Mouse (Mus musculus): ENCODE measurements around the gene Tmem203. TPM values are rescaled to one million over a fixed set of nuclear protein-coding genes. Genes with fewer than 3 reads are reported as not detected.

The Tmem203 gene
- polyA plus RNA-seq, 1 experiment from 2014 or later: 20.7 TPM

DNA sequence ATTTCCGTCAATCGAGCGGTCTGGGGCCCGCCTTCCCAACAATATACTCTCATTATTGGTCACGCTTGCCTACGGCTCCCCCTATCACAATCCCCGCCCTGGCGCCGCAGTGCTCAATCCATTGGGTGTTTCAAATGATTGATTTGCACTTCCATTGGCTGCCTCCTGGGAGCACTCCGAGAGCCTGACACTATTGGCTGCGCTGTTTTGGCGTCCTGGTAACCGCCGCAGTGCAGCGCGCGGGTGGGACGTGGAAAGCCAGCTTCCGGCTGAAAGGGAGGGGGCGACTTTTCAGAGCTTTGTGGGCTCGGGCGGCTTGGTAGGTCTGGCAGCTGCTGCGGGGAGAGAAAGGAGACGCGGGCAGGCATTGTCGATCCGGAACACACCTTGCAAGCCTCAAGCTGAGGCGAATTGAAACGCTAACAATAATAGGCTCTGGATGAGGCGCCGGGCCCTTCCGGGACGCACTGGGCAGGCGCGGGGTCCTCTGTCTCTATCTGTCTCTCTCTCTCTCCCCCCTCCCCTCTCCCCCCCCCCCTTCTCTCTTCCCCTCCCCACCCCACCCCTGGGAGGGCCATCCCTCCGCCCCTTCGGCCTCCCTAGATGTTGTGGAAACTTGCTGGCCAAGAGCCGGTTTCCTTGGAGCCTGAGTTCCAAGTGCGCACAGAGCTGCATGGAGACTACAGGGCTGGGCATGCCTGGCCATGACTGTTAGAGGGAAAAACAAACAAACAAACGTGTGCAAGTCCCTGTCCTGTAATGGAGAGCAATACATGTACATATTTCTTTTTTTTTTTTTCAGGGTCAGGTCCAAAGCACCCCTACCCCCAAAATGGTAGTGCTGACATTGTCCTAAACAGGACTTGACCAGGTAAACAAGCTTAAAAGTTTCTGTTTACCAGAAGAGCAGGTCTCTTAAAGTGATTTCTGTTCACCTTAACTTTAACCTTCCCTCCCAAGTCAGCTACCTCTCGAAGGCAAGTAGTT lies 30.2 kb upstream of the Tmem203 start:
- H3K36me3 ChIP-seq: peaks cover 21% of the 10 kb centered on the region
- WGBS: 2% methylated on average over 41 of the region's 41 CpGs
- H3K9me3 ChIP-seq: no peaks in the 10 kb centered on the region

DNA sequence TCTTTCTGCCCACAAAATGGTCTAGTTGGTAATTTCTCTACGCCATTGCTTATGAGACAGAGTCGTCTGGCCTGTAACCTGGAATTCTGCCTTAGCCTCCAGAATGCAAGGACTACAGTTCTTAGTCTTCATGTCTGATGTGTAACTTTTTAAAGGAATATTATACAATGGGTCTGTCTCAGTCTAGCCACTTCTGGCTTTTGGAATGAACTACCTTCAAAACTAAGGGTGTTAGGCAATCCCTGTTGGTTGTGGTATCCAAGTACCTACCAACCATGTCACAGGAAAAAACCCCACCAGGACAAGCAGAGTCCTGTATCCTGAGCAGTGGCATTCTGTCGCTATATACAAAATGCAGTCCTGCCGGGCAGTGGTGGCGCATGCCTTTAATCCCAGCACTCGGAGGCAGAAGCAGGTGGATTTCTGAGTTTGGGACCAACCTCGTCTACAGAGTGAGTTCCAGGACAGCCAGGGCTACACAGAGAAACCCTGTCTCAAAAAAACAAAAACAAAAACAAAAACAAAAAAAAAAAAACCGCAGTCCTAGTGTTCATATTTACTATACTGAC lies 29.3 kb upstream of the Tmem203 start:
- Histone ChIP-seq H3K9me3 (no peaks in the 10 kb centered on the region), H3K4me1 (replicated peaks) (peaks cover 15% of the 10 kb centered on the region), H3K27ac (peak overlapping the region; percentile 96), H3K4me3 (replicated peaks) (peak overlapping the region; percentile 87), H3K4me2 (peak overlapping the region; percentile 58), H3K27me3 (peaks cover 11% of the 10 kb centered on the region), H3K9ac (replicated peaks) (no peak overlapping the region), H3K36me3 (peaks cover 21% of the 10 kb centered on the region)
- 76% methylated on average over 8 of the region's 8 CpGs for WGBS
- ATAC-seq (ENCODE audit: insufficient number of reproducible peaks, insufficient read depth, low FRiP score, low TSS enrichment, low read depth): no peak

More for the DNA sequence above, 30.2 kb upstream of the Tmem203 start:
- Histone ChIP-seq H3K9ac (replicated peaks) (peak overlapping the region; percentile 64), H3K4me3 (replicated peaks) (peak overlapping the region; percentile 87), H3K4me1 (replicated peaks) (peaks cover 15% of the 10 kb centered on the region), H3K27me3 (0 out of 2 replicates have a peak, but pooled peaks cover 7% of the 10 kb centered on the region), H3K27ac (peak overlapping the region; percentile 96), H3K4me2 (peak overlapping the region; percentile 58)
- peak; percentile 98 for ATAC-seq (ENCODE audit: insufficient number of reproducible peaks, insufficient read depth, low FRiP score, low TSS enrichment, low read depth)

DNA sequence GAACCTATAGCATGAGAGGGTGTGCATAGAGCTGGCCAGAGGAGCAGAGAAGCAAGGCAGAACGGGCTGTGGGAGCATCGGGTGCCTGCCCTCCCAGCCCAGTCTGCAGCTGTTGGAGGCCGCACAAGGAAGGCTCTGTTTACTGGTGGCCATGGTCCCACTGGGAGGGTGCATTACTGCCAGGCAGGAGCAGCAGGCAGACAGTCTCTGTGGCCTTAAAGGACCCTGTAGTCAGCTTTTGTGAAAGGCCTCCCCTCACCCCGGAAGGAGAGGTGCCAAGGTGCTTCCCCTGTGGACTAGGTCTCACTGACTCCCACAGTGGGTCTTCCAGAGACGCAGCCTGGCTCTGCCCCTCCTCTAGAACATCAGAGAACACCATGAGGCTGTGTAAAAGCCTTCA lies 28.4 kb upstream of the Tmem203 start:
- no peak overlapping the region for H3K9ac ChIP-seq (replicated peaks)
- ATAC-seq (ENCODE audit: insufficient number of reproducible peaks, insufficient read depth, low FRiP score, low TSS enrichment, low read depth): no peak

DNA sequence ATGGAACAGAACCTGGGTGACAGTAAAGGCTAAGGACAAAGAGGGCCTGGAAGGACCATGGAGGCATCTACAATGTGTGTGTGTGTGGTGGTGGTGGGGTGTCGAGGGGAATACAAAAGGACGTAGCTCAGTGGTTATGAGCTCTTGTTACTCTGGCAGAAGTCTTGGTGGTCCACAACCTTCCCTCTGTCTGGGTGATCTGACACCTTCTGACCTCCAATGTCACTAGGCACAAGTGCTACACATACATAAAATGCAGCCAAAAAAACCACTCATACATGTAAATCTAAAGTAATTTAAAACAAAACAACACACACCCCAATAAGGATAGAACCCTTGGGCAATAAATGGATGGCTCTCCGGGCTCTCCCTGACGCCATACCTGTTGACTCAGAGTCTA lies 27.8 kb upstream of the Tmem203 start:
- no peak for ATAC-seq (ENCODE audit: insufficient number of reproducible peaks, insufficient read depth, low FRiP score, low TSS enrichment, low read depth)
- H3K27me3 ChIP-seq: peaks cover 26% of the 10 kb centered on the region
- no peak overlapping the region for H3K27ac ChIP-seq
- no peak overlapping the region for H3K4me3 ChIP-seq (replicated peaks)
- no peak overlapping the region for H3K9ac ChIP-seq (replicated peaks)
- 88% methylated on average over 4 of the region's 4 CpGs for WGBS
- H3K9me3 ChIP-seq: no peaks in the 10 kb centered on the region
- no peak overlapping the region for H3K4me2 ChIP-seq
- peaks cover 10% of the 10 kb centered on the region; the same call in 1 of the 2 replicates for H3K36me3 ChIP-seq
- peaks cover 15% of the 10 kb centered on the region for H3K4me1 ChIP-seq (replicated peaks)

More for the DNA sequence above, 28.4 kb upstream of the Tmem203 start:
- Histone ChIP-seq H3K4me1 (replicated peaks) (peaks cover 15% of the 10 kb centered on the region), H3K4me3 (replicated peaks) (no peak overlapping the region), H3K27me3 (peaks cover 21% of the 10 kb centered on the region), H3K4me2 (no peak overlapping the region), H3K9me3 (no peaks in the 10 kb centered on the region), H3K36me3 (peaks cover 14% of the 10 kb centered on the region), H3K27ac (no peak overlapping the region)
- WGBS: 80% methylated on average over 5 of the region's 5 CpGs

DNA sequence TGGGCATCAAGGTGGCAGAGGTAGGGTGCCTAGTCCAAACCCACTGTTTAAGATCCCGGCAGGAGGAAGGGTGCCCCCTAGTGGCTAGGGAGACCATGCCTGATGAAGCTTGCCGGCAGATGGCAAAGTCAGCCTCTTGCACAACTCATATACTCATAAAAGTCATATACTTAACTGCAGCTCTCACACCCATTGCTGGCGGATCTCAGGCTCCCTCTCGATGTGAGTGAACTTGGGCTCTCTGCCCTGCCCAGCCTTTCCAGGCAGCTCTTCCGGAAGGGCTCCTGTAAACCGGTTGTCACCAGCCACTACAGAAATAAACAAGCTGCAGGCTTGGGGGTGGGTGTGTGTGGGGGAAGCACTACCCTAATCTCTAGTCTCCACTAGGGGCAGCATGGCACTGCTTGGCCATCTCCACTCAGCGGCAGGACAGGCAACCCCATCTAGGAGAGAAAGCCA lies 26.8 kb upstream of the Tmem203 start:
- ATAC-seq (ENCODE audit: insufficient number of reproducible peaks, insufficient read depth, low FRiP score, low TSS enrichment, low read depth): no peak
- peak overlapping the region; percentile 20; the same call in 1 of the 2 replicates for H3K4me3 ChIP-seq (replicated peaks)
- H3K9ac ChIP-seq (replicated peaks): no peak overlapping the region
- H3K4me2 ChIP-seq: peak overlapping the region; percentile 44
- no peak overlapping the region; the same call in 1 of the 2 replicates for H3K27ac ChIP-seq
- peaks cover 10% of the 10 kb centered on the region for H3K4me1 ChIP-seq (replicated peaks)
- H3K36me3 ChIP-seq: peaks cover 2% of the 10 kb centered on the region; the same call in 1 of the 2 replicates
- H3K9me3 ChIP-seq: no peaks in the 10 kb centered on the region
- WGBS: 1% methylated on average over 7 of the region's 7 CpGs
- peaks cover 36% of the 10 kb centered on the region for H3K27me3 ChIP-seq

DNA sequence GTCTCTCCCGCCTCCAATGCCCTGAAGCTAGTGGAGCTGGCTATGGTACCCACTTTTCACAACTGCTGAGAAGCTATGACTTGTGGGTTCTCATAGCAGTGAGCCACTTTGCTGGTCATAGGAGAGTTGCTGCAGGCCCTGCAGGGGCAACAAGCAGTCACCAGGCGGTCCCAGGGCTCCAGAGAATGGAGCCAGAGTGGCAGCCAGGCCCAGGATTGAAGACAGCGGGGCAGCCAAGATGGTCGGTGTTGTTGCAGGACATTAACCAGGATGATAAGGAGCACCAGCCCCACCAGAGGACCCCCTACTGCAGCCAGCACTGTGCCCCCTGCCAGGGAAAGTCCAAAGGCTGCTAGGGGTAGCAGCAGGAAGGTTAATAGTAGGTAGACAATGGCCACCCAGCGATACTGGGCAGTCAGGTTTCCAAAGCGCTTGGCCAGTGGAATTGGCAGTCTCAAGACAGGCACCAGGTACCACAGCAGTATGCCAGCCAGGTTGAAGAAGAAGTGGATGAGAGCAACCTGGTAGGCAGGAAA lies 26.2 kb upstream of the Tmem203 start:
- H3K9ac ChIP-seq (replicated peaks): no peak overlapping the region

DNA sequence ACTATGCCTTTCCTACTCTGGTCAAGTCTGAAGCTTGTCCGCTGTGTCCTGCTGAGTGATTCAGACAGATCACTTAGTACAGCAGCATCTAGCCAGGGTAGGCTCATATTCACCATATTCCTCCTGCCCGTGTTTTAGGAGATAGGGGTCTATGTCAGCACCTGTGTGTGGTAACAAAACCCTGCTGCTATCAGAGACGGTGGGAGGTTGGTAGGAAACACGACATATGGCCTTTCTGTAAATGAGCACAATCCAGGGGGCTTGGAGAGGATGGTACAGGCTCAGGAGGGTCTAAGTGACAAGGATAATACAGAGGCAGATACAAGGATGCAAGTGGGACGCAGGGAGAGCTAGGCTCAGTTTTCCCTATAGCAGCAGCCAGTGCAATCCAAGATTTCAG lies 25.7 kb upstream of the Tmem203 start:
- H3K36me3 ChIP-seq: no peaks in the 10 kb centered on the region
- H3K4me3 ChIP-seq (replicated peaks): no peak overlapping the region
- no peak overlapping the region for H3K4me2 ChIP-seq
- no peak for ATAC-seq (ENCODE audit: insufficient number of reproducible peaks, insufficient read depth, low FRiP score, low TSS enrichment, low read depth)
- no peaks in the 10 kb centered on the region for H3K9me3 ChIP-seq
- no peak overlapping the region for H3K27ac ChIP-seq
- WGBS: 84% methylated on average over 5 of the region's 5 CpGs
- peaks cover 47% of the 10 kb centered on the region for H3K27me3 ChIP-seq
- no peak overlapping the region for H3K9ac ChIP-seq (replicated peaks)
- 0 out of 2 replicates have a peak, but pooled peaks cover 5% of the 10 kb centered on the region for H3K4me1 ChIP-seq (replicated peaks)

More for the DNA sequence above, 26.2 kb upstream of the Tmem203 start:
- Histone ChIP-seq H3K9me3 (no peaks in the 10 kb centered on the region), H3K27me3 (peaks cover 42% of the 10 kb centered on the region), H3K4me3 (replicated peaks) (no peak overlapping the region), H3K4me1 (replicated peaks) (0 out of 2 replicates have a peak, but pooled peaks cover 5% of the 10 kb centered on the region), H3K4me2 (peak overlapping the region; percentile 44), H3K27ac (no peak overlapping the region), H3K36me3 (no peaks in the 10 kb centered on the region)
- no peak for ATAC-seq (ENCODE audit: insufficient number of reproducible peaks, insufficient read depth, low FRiP score, low TSS enrichment, low read depth)
- WGBS: 68% methylated on average over 6 of the region's 6 CpGs

DNA sequence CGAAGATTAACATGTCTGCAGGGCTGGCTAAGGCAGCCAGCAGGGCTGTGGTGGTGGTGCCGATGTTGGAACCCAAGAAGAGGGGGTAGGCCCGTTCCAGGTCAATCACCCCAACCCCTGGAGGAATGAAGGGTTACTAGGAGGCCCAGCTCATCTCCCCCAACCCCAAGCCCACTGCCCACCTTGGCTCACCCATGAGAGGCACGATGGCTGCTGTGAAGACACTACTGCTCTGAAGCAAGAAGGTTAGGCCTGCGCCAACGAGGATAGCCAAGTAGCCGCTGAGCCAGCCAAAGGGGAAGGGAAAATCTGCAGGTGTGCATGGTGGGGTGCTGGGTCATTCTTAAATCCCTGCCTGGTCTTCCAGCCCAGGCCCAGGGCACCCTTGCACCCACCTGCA lies 24.7 kb upstream of the Tmem203 start:
- no peak overlapping the region for H3K4me2 ChIP-seq
- no peak overlapping the region for H3K27ac ChIP-seq
- no peak for ATAC-seq (ENCODE audit: insufficient number of reproducible peaks, insufficient read depth, low FRiP score, low TSS enrichment, low read depth)
- no peak overlapping the region for H3K9ac ChIP-seq (replicated peaks)
- 0 out of 2 replicates have a peak, but pooled peaks cover 4% of the 10 kb centered on the region for H3K4me1 ChIP-seq (replicated peaks)
- no peaks in the 10 kb centered on the region for H3K36me3 ChIP-seq
- H3K9me3 ChIP-seq: no peaks in the 10 kb centered on the region
- WGBS: 79% methylated on average over 7 of the region's 7 CpGs
- H3K4me3 ChIP-seq (replicated peaks): no peak overlapping the region
- peaks cover 50% of the 10 kb centered on the region for H3K27me3 ChIP-seq

DNA sequence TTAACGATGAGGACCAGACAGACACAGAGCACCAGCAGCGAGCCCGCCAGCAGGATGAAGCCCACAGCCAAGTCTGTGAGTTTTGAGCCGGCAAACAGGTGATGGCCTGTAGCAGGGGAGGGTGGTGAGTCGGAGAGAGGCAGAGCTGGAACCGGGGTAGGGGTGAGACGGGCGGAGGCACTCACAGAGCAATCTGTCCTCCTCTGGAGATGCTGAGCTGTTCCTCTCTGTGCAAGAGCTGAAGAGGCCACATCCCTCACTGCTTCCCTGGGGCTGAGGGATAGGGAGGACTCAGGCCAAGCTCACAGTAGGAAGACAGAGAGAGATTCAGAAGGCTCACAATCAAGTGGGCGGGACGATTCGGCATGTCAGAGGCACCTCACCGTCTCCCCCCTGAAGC lies 24.2 kb upstream of the Tmem203 start:
- no peak for ATAC-seq (ENCODE audit: insufficient number of reproducible peaks, insufficient read depth, low FRiP score, low TSS enrichment, low read depth)
- H3K9me3 ChIP-seq: no peaks in the 10 kb centered on the region
- H3K4me3 ChIP-seq (replicated peaks): no peak overlapping the region
- H3K36me3 ChIP-seq: no peaks in the 10 kb centered on the region
- H3K9ac ChIP-seq (replicated peaks): no peak overlapping the region
- no peak overlapping the region for H3K4me2 ChIP-seq
- WGBS: 66% methylated on average over 12 of the region's 12 CpGs
- H3K4me1 ChIP-seq (replicated peaks): no peaks in the 10 kb centered on the region
- no peak overlapping the region for H3K27ac ChIP-seq
- peaks cover 54% of the 10 kb centered on the region for H3K27me3 ChIP-seq

DNA sequence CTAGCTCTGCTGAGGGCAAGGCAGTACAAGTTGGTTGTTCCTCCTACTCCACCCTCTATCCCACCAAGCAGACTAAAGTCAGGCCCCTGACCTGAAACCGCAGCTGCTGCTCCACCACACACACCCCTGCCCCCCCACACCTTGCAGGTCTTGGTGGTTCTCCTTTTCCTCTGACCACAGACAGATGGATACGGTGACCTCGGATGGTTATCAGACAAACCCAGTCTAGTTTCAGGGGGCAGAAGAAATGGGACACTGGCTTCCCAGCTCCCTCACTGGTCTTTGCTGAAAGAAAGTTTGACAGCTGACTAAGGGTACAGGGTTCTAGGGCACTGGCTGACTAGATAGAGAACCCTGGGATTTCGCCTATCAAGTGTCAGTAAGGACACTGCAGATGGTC lies 21.8 kb upstream of the Tmem203 start:
- H3K9ac ChIP-seq (replicated peaks): no peak overlapping the region
- ATAC-seq (ENCODE audit: insufficient number of reproducible peaks, insufficient read depth, low FRiP score, low TSS enrichment, low read depth): no peak
- H3K4me3 ChIP-seq (replicated peaks): no peak overlapping the region
- no peak overlapping the region for H3K4me2 ChIP-seq
- H3K4me1 ChIP-seq (replicated peaks): no peaks in the 10 kb centered on the region
- no peaks in the 10 kb centered on the region for H3K9me3 ChIP-seq
- 76% methylated on average over 4 of the region's 4 CpGs for WGBS
- H3K27ac ChIP-seq: no peak overlapping the region
- H3K27me3 ChIP-seq: peaks cover 70% of the 10 kb centered on the region
- no peaks in the 10 kb centered on the region for H3K36me3 ChIP-seq

DNA sequence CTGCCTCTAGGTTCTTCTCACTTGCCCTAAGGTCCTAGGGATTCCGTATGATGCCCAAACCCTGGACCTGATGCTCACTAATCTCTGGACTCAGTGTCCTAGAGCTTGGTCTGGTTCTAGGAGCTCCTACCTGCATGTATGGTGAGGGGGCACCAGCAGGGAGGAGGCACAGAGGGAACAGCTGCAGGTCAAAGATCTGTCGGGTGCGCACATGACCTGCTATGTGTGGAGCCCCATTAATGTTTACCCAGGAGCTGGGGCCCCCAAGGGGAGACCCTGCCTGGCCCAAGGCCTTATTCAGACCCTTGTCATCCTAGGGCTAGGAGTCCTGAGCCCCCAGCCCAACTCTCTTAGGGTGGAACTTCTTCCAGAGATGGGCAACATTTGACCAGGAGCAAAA lies 21.2 kb upstream of the Tmem203 start, which contains the start of gene Slc34a3:
TSS of gene Slc34a3 (minus strand) at position 315 of the 400 bp plus-strand sequence.
- Histone ChIP-seq H3K4me2 (no peak within 1 kb of the TSS), H3K4me3 (replicated peaks) (no peak within 1 kb of the TSS), H3K27ac (no peak within 1 kb of the TSS), H3K4me1 (replicated peaks) (no peaks in the 10 kb centered on the region), H3K9ac (replicated peaks) (no peak within 1 kb of the TSS), H3K9me3 (no peaks in the 10 kb centered on the region), H3K27me3 (peaks cover 73% of the 10 kb centered on the region), H3K36me3 (no peaks in the 10 kb centered on the region)
- no peak for ATAC-seq (ENCODE audit: insufficient number of reproducible peaks, insufficient read depth, low FRiP score, low TSS enrichment, low read depth)
- 88% methylated on average over 3 of the region's 3 CpGs for WGBS

Measured in limb, embryonic 12.5 days (tissue).